Mouse (Mus musculus): ENCODE measurements at regions not wholly inside any gene's neighbourhood (a gene's known extent, or its start where the extent isn't known, plus 50 kb on each side); places are given as distances from the start of the nearest gene placed in this dataset.

DNA sequence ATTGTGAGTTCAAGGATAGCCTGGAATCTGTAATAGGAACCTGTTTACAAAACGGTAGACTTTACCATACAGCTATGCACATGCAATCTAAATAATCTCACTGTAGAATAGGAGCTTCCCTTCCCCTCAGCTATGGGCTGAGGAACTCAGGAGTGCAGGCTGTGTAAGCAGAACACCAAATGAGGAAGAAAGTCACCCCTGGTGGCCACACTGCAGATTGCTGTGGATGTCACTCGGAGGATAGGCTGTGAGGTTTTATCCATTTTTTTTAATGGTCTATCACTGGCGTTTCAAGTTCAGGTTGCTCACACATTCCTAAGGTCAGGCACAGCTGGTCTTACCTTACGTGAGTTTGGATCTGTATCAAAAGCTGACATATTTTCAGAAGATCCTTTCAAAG lies 365.1 kb downstream of the Rpl36a-ps1 start:
- H3K9me3 ChIP-seq (replicated peaks; ENCODE audit: low read length): no peaks in the 10 kb centered on the region
- no peak overlapping the region for H3K9ac ChIP-seq (ENCODE audit: low read depth, low read length)
- DNase-seq (ENCODE audit: low spot score): no peak
- H3K27me3 ChIP-seq (ENCODE audit: insufficient read depth, low read length): no peaks in the 10 kb centered on the region
- peak; percentile 37; the same call in 1 of the 2 replicates for TF ChIP-seq CTCF (IDR thresholded peaks at IDR 0.05; ENCODE audit: low read depth)
- H3K27ac ChIP-seq: no peak overlapping the region
- no peak for ATAC-seq (replicated peaks; ENCODE audit: low FRiP score, low read depth)
- H3K4me1 ChIP-seq (replicated peaks; ENCODE audit: insufficient read depth, low read length): no peaks in the 10 kb centered on the region
- no peaks in the 10 kb centered on the region for H3K36me3 ChIP-seq (ENCODE audit: insufficient read depth, low read length)
- no peak overlapping the region for H3K4me3 ChIP-seq (replicated peaks; ENCODE audit: low read depth, low read length)
- H3K4me2 ChIP-seq (ENCODE audit: low read length): no peak overlapping the region
- 83% methylated on average over 4 of the region's 4 CpGs for WGBS

DNA sequence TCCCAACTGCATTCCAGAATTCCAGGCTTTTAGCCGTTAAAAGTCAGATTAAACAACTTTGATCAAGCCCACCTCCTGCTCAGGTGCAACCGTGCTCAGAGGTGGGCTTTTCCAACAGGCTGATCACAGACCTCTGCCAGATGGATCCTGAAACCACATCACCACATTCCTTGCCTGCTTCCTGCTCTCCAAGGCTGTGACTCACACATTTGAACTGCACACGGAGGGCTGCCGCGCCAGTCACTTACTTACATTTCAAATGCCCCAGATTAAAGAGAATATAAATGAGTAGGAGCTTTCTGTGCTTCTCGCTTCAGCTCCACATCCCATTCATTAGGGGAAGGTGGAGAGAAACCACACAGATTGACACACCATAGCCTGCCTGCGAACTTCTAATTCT lies 367.6 kb downstream of the Rpl36a-ps1 start:
- H3K9ac ChIP-seq (ENCODE audit: low read depth, low read length): no peak overlapping the region
- H3K27me3 ChIP-seq (ENCODE audit: insufficient read depth, low read length): no peaks in the 10 kb centered on the region
- no peaks in the 10 kb centered on the region for H3K9me3 ChIP-seq (replicated peaks; ENCODE audit: low read length)
- H3K27ac ChIP-seq: no peak overlapping the region
- WGBS: 36% methylated on average over 7 of the region's 7 CpGs
- no peaks in the 10 kb centered on the region for H3K36me3 ChIP-seq (ENCODE audit: insufficient read depth, low read length)
- ATAC-seq (replicated peaks; ENCODE audit: low FRiP score, low read depth) (no peak), DNase-seq (ENCODE audit: low spot score) (peak; percentile 34)
- no peak for TF ChIP-seq CTCF (IDR thresholded peaks at IDR 0.05; ENCODE audit: low read depth)
- no peak overlapping the region for H3K4me3 ChIP-seq (replicated peaks; ENCODE audit: low read depth, low read length)
- H3K4me2 ChIP-seq (ENCODE audit: low read length): 0 out of 2 replicates have a peak overlapping the region, but pooled peaks have one; percentile 7
- no peaks in the 10 kb centered on the region for H3K4me1 ChIP-seq (replicated peaks; ENCODE audit: insufficient read depth, low read length)

DNA sequence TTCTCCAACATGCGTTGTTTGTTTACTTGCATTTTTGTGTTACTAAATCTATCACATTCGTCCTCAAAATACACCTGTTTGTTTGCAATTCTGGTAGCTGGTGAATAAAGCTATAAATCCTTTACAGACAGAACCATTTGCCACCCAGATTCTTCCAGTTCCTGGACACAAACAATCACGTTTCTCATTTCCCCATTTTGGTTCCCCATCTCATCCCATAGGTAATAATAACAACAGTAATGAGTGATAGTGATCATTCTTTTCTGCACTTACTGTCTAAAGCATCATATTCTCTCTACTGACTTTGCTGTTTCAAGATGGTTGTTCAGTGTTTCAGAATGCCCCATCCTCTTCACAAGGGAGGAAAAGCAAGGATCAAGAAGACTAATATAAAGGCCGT lies 368.3 kb downstream of the Rpl36a-ps1 start:
- Histone ChIP-seq H3K27me3 (ENCODE audit: insufficient read depth, low read length) (no peaks in the 10 kb centered on the region), H3K9ac (ENCODE audit: low read depth, low read length) (no peak overlapping the region), H3K27ac (no peak overlapping the region), H3K4me3 (replicated peaks; ENCODE audit: low read depth, low read length) (no peak overlapping the region), H3K36me3 (ENCODE audit: insufficient read depth, low read length) (no peaks in the 10 kb centered on the region), H3K4me1 (replicated peaks; ENCODE audit: insufficient read depth, low read length) (no peaks in the 10 kb centered on the region), H3K4me2 (ENCODE audit: low read length) (no peak overlapping the region), H3K9me3 (replicated peaks; ENCODE audit: low read length) (no peaks in the 10 kb centered on the region)
- no peak for DNase-seq (ENCODE audit: low spot score)
- 82% methylated on average over 4 of the region's 4 CpGs for WGBS
- no peak for TF ChIP-seq CTCF (IDR thresholded peaks at IDR 0.05; ENCODE audit: low read depth)
- ATAC-seq (replicated peaks; ENCODE audit: low FRiP score, low read depth): no peak

DNA sequence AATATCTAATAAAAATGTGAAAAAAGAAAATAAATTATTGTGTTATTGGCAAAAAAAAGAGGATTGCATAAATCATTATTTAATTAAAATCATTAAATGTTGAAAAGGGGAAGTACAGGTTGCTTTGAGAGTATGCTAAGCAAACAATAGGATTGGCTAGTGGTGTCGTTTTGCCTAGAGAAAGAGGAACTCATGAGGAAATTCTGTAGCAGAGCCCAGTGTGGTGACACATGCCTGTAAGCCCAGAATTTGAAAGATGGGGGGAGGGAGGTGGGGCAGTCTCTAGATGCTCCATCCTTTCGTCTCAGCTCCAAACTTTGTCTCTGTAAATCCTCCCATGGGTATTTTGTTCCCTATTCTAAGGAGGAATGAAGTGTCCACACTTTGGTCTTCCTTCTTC lies 388.3 kb downstream of the Rpl36a-ps1 start:
- no peak for ATAC-seq (replicated peaks; ENCODE audit: low FRiP score, low read depth)
- Histone ChIP-seq H3K4me3 (replicated peaks; ENCODE audit: low read depth, low read length) (no peak overlapping the region), H3K36me3 (ENCODE audit: insufficient read depth, low read length) (no peaks in the 10 kb centered on the region), H3K4me2 (ENCODE audit: low read length) (no peak overlapping the region), H3K9me3 (replicated peaks; ENCODE audit: low read length) (no peaks in the 10 kb centered on the region), H3K4me1 (replicated peaks; ENCODE audit: insufficient read depth, low read length) (no peaks in the 10 kb centered on the region), H3K27ac (no peak overlapping the region), H3K27me3 (ENCODE audit: insufficient read depth, low read length) (no peaks in the 10 kb centered on the region), H3K9ac (ENCODE audit: low read depth, low read length) (no peak overlapping the region)
- no peak for DNase-seq (ENCODE audit: low spot score)
- WGBS: 59% methylated on average over 2 of the region's 2 CpGs
- TF ChIP-seq CTCF (IDR thresholded peaks at IDR 0.05; ENCODE audit: low read depth): no peak

DNA sequence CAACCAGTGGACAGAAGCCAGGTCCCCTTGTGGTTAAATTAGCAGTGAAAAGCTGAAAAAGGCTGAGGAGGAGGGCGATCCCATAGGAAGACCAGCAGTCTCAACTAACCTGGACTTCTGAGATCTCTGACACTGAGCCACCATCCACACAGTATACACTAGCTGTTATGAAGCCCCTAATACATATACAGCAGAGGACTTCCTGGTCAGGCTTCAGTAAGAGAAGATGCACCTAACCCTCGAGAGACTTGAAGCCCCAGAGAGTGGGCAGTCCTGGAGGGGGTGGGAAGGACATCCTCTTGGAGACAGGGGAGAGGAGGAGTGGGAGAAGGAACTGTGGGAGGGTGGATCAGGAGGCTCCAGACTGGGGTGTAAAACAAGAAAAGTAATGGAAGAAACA lies 397.9 kb downstream of the Rpl36a-ps1 start:
- Histone ChIP-seq H3K9me3 (replicated peaks; ENCODE audit: low read length) (no peaks in the 10 kb centered on the region), H3K36me3 (ENCODE audit: insufficient read depth, low read length) (no peaks in the 10 kb centered on the region), H3K27ac (no peak overlapping the region), H3K27me3 (ENCODE audit: insufficient read depth, low read length) (no peaks in the 10 kb centered on the region), H3K4me2 (ENCODE audit: low read length) (no peak overlapping the region), H3K9ac (ENCODE audit: low read depth, low read length) (no peak overlapping the region), H3K4me1 (replicated peaks; ENCODE audit: insufficient read depth, low read length) (no peaks in the 10 kb centered on the region), H3K4me3 (replicated peaks; ENCODE audit: low read depth, low read length) (no peak overlapping the region)
- no peak for TF ChIP-seq CTCF (IDR thresholded peaks at IDR 0.05; ENCODE audit: low read depth)
- DNase-seq (ENCODE audit: low spot score) (no peak), ATAC-seq (replicated peaks; ENCODE audit: low FRiP score, low read depth) (no peak)
- WGBS: 74% methylated on average over 2 of the region's 2 CpGs

DNA sequence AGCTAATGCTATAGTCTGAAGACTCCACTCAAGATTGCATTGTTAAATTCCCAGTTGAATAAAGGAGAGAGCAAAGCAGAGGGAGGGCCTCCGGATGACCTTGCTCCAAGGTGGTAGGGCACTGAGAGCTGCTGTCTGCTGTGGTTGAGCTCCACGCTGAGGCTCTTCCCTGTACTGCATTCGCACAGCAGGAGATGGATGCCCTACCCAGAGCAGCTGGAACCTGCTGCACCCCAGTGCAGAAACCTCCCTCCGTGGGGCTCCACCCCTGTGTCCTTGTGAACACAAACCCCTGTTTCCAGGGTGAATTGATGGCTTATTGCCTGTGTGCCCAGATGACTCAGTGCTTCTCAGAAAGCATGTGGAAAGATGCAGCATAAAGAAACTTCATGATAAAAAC lies 404.3 kb downstream of the Rpl36a-ps1 start:
- Histone ChIP-seq H3K36me3 (ENCODE audit: insufficient read depth, low read length) (no peaks in the 10 kb centered on the region), H3K27ac (no peak overlapping the region), H3K27me3 (ENCODE audit: insufficient read depth, low read length) (no peaks in the 10 kb centered on the region), H3K9me3 (replicated peaks; ENCODE audit: low read length) (no peaks in the 10 kb centered on the region), H3K4me1 (replicated peaks; ENCODE audit: insufficient read depth, low read length) (no peaks in the 10 kb centered on the region), H3K4me3 (replicated peaks; ENCODE audit: low read depth, low read length) (no peak overlapping the region), H3K4me2 (ENCODE audit: low read length) (no peak overlapping the region), H3K9ac (ENCODE audit: low read depth, low read length) (no peak overlapping the region)
- TF ChIP-seq CTCF (IDR thresholded peaks at IDR 0.05; ENCODE audit: low read depth): peak; percentile 61
- 11% methylated on average over 4 of the region's 4 CpGs for WGBS
- peak; percentile 43 for DNase-seq (ENCODE audit: low spot score)
- ATAC-seq (replicated peaks; ENCODE audit: low FRiP score, low read depth): peak; percentile 73

DNA sequence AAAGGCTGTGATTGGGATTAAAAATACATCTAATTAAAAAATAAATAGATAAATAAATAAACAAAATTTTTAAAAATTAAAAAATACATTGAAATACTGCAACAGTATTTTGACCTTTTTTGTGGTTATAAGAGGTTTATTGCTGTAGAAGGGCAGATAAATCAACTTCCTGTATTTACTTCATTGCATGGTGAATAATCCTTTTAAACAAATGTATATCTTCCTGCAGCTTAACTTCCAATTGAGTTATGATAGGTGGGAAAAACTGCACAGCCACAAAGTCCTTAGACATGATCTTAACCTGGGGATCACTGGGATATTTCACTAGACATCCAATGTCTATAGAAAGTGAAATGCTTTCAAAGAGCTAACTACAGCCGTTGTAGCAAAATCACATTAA lies 402.1 kb upstream of the Dach1 start:
- Histone ChIP-seq H3K27me3 (ENCODE audit: insufficient read depth, low read length) (no peaks in the 10 kb centered on the region), H3K9me3 (replicated peaks; ENCODE audit: low read length) (no peaks in the 10 kb centered on the region), H3K27ac (no peak overlapping the region), H3K9ac (ENCODE audit: low read depth, low read length) (no peak overlapping the region), H3K4me2 (ENCODE audit: low read length) (no peak overlapping the region), H3K36me3 (ENCODE audit: insufficient read depth, low read length) (no peaks in the 10 kb centered on the region), H3K4me1 (replicated peaks; ENCODE audit: insufficient read depth, low read length) (no peaks in the 10 kb centered on the region), H3K4me3 (replicated peaks; ENCODE audit: low read depth, low read length) (no peak overlapping the region)
- 94% methylated on average over 1 of the region's 1 CpGs for WGBS
- DNase-seq (ENCODE audit: low spot score) (no peak), ATAC-seq (replicated peaks; ENCODE audit: low FRiP score, low read depth) (no peak)
- no peak for TF ChIP-seq CTCF (IDR thresholded peaks at IDR 0.05; ENCODE audit: low read depth)

All from kidney, postnatal 0 days (tissue).